Mouse (Mus musculus): Measurements from ENCODE around the gene Gm867. TPM values are rescaled to one million over a fixed set of nuclear protein-coding genes. Genes with fewer than 3 reads are reported as not detected.

Gene Gm867
- polyA plus RNA-seq, 3 experiments from 2014 or later, result not detected

- no peak for ATAC-seq
Observed at GRCm38 (mm10) chr10:75936909-75937667, 3.4 kb downstream of the Gm867 start.

- ATAC-seq, result peak; percentile 73
Observed at GRCm38 (mm10) chr10:75935680-75936541, 4.6 kb downstream of the Gm867 start, which contains the start of gene Mmp11. Mmp11 (minus strand) TSS chr10:75936496.

- ATAC-seq, result no peak
Observed at GRCm38 (mm10) chr10:75934991-75935390, 5.5 kb downstream of the Gm867 start.

GRCm38 (mm10) chr10:75932891-75933290, 7.6 kb downstream of the Gm867 start, which contains the start of gene Chchd10:
Chchd10 (plus strand) TSS chr10:75933130.
- ATAC-seq, result no peak

- ATAC-seq, result peak; percentile 39
Observed at GRCm38 (mm10) chr10:75932081-75932678, 8.3 kb downstream of the Gm867 start.

- no peak for ATAC-seq
Observed at GRCm38 (mm10) chr10:75931311-75931710, 9.2 kb downstream of the Gm867 start.

- no peak for ATAC-seq
Observed at GRCm38 (mm10) chr10:75930304-75930703, 10.2 kb downstream of the Gm867 start.

GRCm38 (mm10) chr10:75926396-75926795, 14.1 kb downstream of the Gm867 start:
- ATAC-seq, result peak; percentile 30

- ATAC-seq, result no peak
Observed at GRCm38 (mm10) chr10:75924324-75924723, 16.1 kb downstream of the Gm867 start.

- peak; percentile 19 for ATAC-seq
Observed at GRCm38 (mm10) chr10:75921726-75922560, 18.5 kb downstream of the Gm867 start.

- ATAC-seq, result peak; percentile 89
Observed at GRCm38 (mm10) chr10:75921026-75921725, 19.3 kb downstream of the Gm867 start, which contains the start of gene Smarcb1. Smarcb1 (minus strand) TSS chr10:75921617.

GRCm38 (mm10) chr10:75919026-75919425, 21.4 kb downstream of the Gm867 start:
- no peak for ATAC-seq

GRCm38 (mm10) chr10:75916840-75917239, 23.6 kb downstream of the Gm867 start:
- no peak for ATAC-seq

- no peak for ATAC-seq
Observed at GRCm38 (mm10) chr10:75915557-75915956, 24.9 kb downstream of the Gm867 start.

- ATAC-seq, result no peak
Observed at GRCm38 (mm10) chr10:75913013-75913589, 27.4 kb downstream of the Gm867 start.

- no peak for ATAC-seq
Observed at GRCm38 (mm10) chr10:75910698-75911097, 29.8 kb downstream of the Gm867 start.

GRCm38 (mm10) chr10:75906882-75907281, 33.6 kb downstream of the Gm867 start:
- no peak for ATAC-seq

GRCm38 (mm10) chr10:75904391-75904790, 36.1 kb downstream of the Gm867 start:
- no peak for ATAC-seq

GRCm38 (mm10) chr10:75898846-75899245, 41.6 kb downstream of the Gm867 start:
- no peak for ATAC-seq

- no peak for ATAC-seq
Observed at GRCm38 (mm10) chr10:75898039-75898564, 42.4 kb downstream of the Gm867 start.

GRCm38 (mm10) chr10:75897373-75897772, 43.1 kb downstream of the Gm867 start:
- ATAC-seq, result no peak
